Mouse (Mus musculus): ENCODE results near the gene Aatf. TPM values are rescaled to one million over a fixed set of nuclear protein-coding genes. Genes with fewer than 3 reads are reported as not detected.

Gene Aatf
- 28.2 and 34.6 TPM in 2 replicates for polyA plus RNA-seq (2014; fragmentation: Nextera tagmentation; extraction: Ambion mirVana)

GRCm38 (mm10) chr11:84513171-84514116 lies at the start of gene Aatf:
Gene Aatf, minus strand, starts transcription at chr11:84513522.
- ATAC-seq (replicated peaks; ENCODE audit: insufficient number of reproducible peaks, low FRiP score, low TSS enrichment) = peak; percentile 97
- Histone ChIP-seq H3K4me3 (ENCODE audit: low read depth, low read length) (peak within 1 kb of the TSS; percentile 86), H3K27me3 (ENCODE audit: control insufficient read depth, insufficient read depth, low read length) (peaks cover 36% of the 10 kb centered on the region), H3K27ac (ENCODE audit: low read depth, low read length) (peak within 1 kb of the TSS; percentile 79), H3K36me3 (ENCODE audit: control insufficient read depth, insufficient read depth, low read length) (peaks cover 3% of the 10 kb centered on the region), H3K9me3 (replicated peaks; ENCODE audit: control insufficient read depth, low read length) (no peaks in the 10 kb centered on the region), H3K9ac (ENCODE audit: low read depth, low read length) (peak within 1 kb of the TSS; percentile 89), H3K4me2 (peak within 1 kb of the TSS; percentile 93), H3K4me1 (ENCODE audit: control insufficient read depth, insufficient read depth, low read length) (peaks cover 12% of the 10 kb centered on the region)
- WGBS (ENCODE audit: insufficient replicate concordance) = under 1% methylated on average over 80 of the region's 80 CpGs

- Histone ChIP-seq H3K4me2 (no peak overlapping the region), H3K9ac (ENCODE audit: low read depth, low read length) (no peak overlapping the region), H3K36me3 (ENCODE audit: control insufficient read depth, insufficient read depth, low read length) (no peaks in the 10 kb centered on the region), H3K4me1 (ENCODE audit: control insufficient read depth, insufficient read depth, low read length) (no peaks in the 10 kb centered on the region), H3K27me3 (ENCODE audit: control insufficient read depth, insufficient read depth, low read length) (peaks cover 5% of the 10 kb centered on the region; the same call in 1 of the 2 replicates), H3K9me3 (replicated peaks; ENCODE audit: control insufficient read depth, low read length) (no peaks in the 10 kb centered on the region), H3K4me3 (ENCODE audit: low read depth, low read length) (no peak overlapping the region), H3K27ac (ENCODE audit: low read depth, low read length) (no peak overlapping the region)
- 27% methylated on average over 9 of the region's 9 CpGs for WGBS (ENCODE audit: insufficient replicate concordance)
- ATAC-seq (replicated peaks; ENCODE audit: insufficient number of reproducible peaks, low FRiP score, low TSS enrichment) = no peak
Observed at GRCm38 (mm10) chr11:84562758-84563347, 49.5 kb upstream of the Aatf start.

GRCm38 (mm10) chr11:84561546-84561945 lies 48.2 kb upstream of the Aatf start:
- ATAC-seq (replicated peaks; ENCODE audit: insufficient number of reproducible peaks, low FRiP score, low TSS enrichment) = no peak
- Histone ChIP-seq H3K9me3 (replicated peaks; ENCODE audit: control insufficient read depth, low read length) (no peaks in the 10 kb centered on the region), H3K4me3 (ENCODE audit: low read depth, low read length) (no peak overlapping the region), H3K4me1 (ENCODE audit: control insufficient read depth, insufficient read depth, low read length) (no peaks in the 10 kb centered on the region), H3K9ac (ENCODE audit: low read depth, low read length) (no peak overlapping the region), H3K27ac (ENCODE audit: low read depth, low read length) (no peak overlapping the region), H3K4me2 (no peak overlapping the region), H3K27me3 (ENCODE audit: control insufficient read depth, insufficient read depth, low read length) (peaks cover 5% of the 10 kb centered on the region; the same call in 1 of the 2 replicates), H3K36me3 (ENCODE audit: control insufficient read depth, insufficient read depth, low read length) (no peaks in the 10 kb centered on the region)
- WGBS (ENCODE audit: insufficient replicate concordance) = 72% methylated on average over 5 of the region's 5 CpGs

GRCm38 (mm10) chr11:84553821-84554450 lies 40.6 kb upstream of the Aatf start:
- Histone ChIP-seq H3K9me3 (replicated peaks; ENCODE audit: control insufficient read depth, low read length) (no peaks in the 10 kb centered on the region), H3K27me3 (ENCODE audit: control insufficient read depth, insufficient read depth, low read length) (peaks cover 6% of the 10 kb centered on the region; the same call in 1 of the 2 replicates), H3K4me1 (ENCODE audit: control insufficient read depth, insufficient read depth, low read length) (no peaks in the 10 kb centered on the region), H3K4me3 (ENCODE audit: low read depth, low read length) (no peak overlapping the region), H3K4me2 (no peak overlapping the region), H3K36me3 (ENCODE audit: control insufficient read depth, insufficient read depth, low read length) (no peaks in the 10 kb centered on the region), H3K27ac (ENCODE audit: low read depth, low read length) (no peak overlapping the region), H3K9ac (ENCODE audit: low read depth, low read length) (no peak overlapping the region)
- WGBS (ENCODE audit: insufficient replicate concordance) = 71% methylated on average over 14 of the region's 14 CpGs
- no peak for ATAC-seq (replicated peaks; ENCODE audit: insufficient number of reproducible peaks, low FRiP score, low TSS enrichment)

- peaks cover 6% of the 10 kb centered on the region; the same call in 1 of the 2 replicates for H3K27me3 ChIP-seq (ENCODE audit: control insufficient read depth, insufficient read depth, low read length)
- 72% methylated on average over 4 of the region's 4 CpGs for WGBS (ENCODE audit: insufficient replicate concordance)
Observed at GRCm38 (mm10) chr11:84551296-84551695, 38.0 kb upstream of the Aatf start.

GRCm38 (mm10) chr11:84549258-84549791 lies 36.0 kb upstream of the Aatf start:
- Histone ChIP-seq H3K4me3 (ENCODE audit: low read depth, low read length) (no peak overlapping the region), H3K27me3 (ENCODE audit: control insufficient read depth, insufficient read depth, low read length) (peaks cover 6% of the 10 kb centered on the region; the same call in 1 of the 2 replicates), H3K36me3 (ENCODE audit: control insufficient read depth, insufficient read depth, low read length) (no peaks in the 10 kb centered on the region), H3K9ac (ENCODE audit: low read depth, low read length) (no peak overlapping the region), H3K4me1 (ENCODE audit: control insufficient read depth, insufficient read depth, low read length) (no peaks in the 10 kb centered on the region), H3K9me3 (replicated peaks; ENCODE audit: control insufficient read depth, low read length) (no peaks in the 10 kb centered on the region), H3K27ac (ENCODE audit: low read depth, low read length) (no peak overlapping the region), H3K4me2 (no peak overlapping the region)
- 37% methylated on average over 6 of the region's 6 CpGs for WGBS (ENCODE audit: insufficient replicate concordance)
- ATAC-seq (replicated peaks; ENCODE audit: insufficient number of reproducible peaks, low FRiP score, low TSS enrichment) = no peak

More at GRCm38 (mm10) chr11:84551296-84551695, 38.0 kb upstream of the Aatf start:
- Histone ChIP-seq H3K9ac (ENCODE audit: low read depth, low read length) (no peak overlapping the region), H3K27ac (ENCODE audit: low read depth, low read length) (no peak overlapping the region), H3K36me3 (ENCODE audit: control insufficient read depth, insufficient read depth, low read length) (no peaks in the 10 kb centered on the region), H3K9me3 (replicated peaks; ENCODE audit: control insufficient read depth, low read length) (no peaks in the 10 kb centered on the region), H3K4me2 (no peak overlapping the region), H3K4me3 (ENCODE audit: low read depth, low read length) (no peak overlapping the region), H3K4me1 (ENCODE audit: control insufficient read depth, insufficient read depth, low read length) (no peaks in the 10 kb centered on the region)
- no peak for ATAC-seq (replicated peaks; ENCODE audit: insufficient number of reproducible peaks, low FRiP score, low TSS enrichment)

- WGBS (ENCODE audit: insufficient replicate concordance) = 55% methylated on average over 2 of the region's 2 CpGs
- Histone ChIP-seq H3K9me3 (replicated peaks; ENCODE audit: control insufficient read depth, low read length) (no peaks in the 10 kb centered on the region), H3K27me3 (ENCODE audit: control insufficient read depth, insufficient read depth, low read length) (peaks cover 6% of the 10 kb centered on the region; the same call in 1 of the 2 replicates), H3K4me1 (ENCODE audit: control insufficient read depth, insufficient read depth, low read length) (no peaks in the 10 kb centered on the region), H3K27ac (ENCODE audit: low read depth, low read length) (no peak overlapping the region), H3K9ac (ENCODE audit: low read depth, low read length) (no peak overlapping the region), H3K36me3 (ENCODE audit: control insufficient read depth, insufficient read depth, low read length) (no peaks in the 10 kb centered on the region), H3K4me3 (ENCODE audit: low read depth, low read length) (no peak overlapping the region), H3K4me2 (no peak overlapping the region)
- ATAC-seq (replicated peaks; ENCODE audit: insufficient number of reproducible peaks, low FRiP score, low TSS enrichment) = no peak
Observed at GRCm38 (mm10) chr11:84548293-84548692, 35.0 kb upstream of the Aatf start.

GRCm38 (mm10) chr11:84539981-84540380 lies 26.7 kb upstream of the Aatf start:
- no peaks in the 10 kb centered on the region for H3K36me3 ChIP-seq (ENCODE audit: control insufficient read depth, insufficient read depth, low read length)
- peaks cover 7% of the 10 kb centered on the region; the same call in 1 of the 2 replicates for H3K27me3 ChIP-seq (ENCODE audit: control insufficient read depth, insufficient read depth, low read length)

More at GRCm38 (mm10) chr11:84539981-84540380, 26.7 kb upstream of the Aatf start:
- Histone ChIP-seq H3K4me2 (no peak overlapping the region), H3K4me3 (ENCODE audit: low read depth, low read length) (no peak overlapping the region), H3K27ac (ENCODE audit: low read depth, low read length) (no peak overlapping the region), H3K4me1 (ENCODE audit: control insufficient read depth, insufficient read depth, low read length) (no peaks in the 10 kb centered on the region; the same call in 1 of the 2 replicates), H3K9me3 (replicated peaks; ENCODE audit: control insufficient read depth, low read length) (no peaks in the 10 kb centered on the region), H3K9ac (ENCODE audit: low read depth, low read length) (no peak overlapping the region)
- ATAC-seq (replicated peaks; ENCODE audit: insufficient number of reproducible peaks, low FRiP score, low TSS enrichment) = no peak
- WGBS (ENCODE audit: insufficient replicate concordance) = 13% methylated on average over 4 of the region's 4 CpGs
